Mouse (Mus musculus) embryonic fibroblast, embryonic 13.5 days (primary cell): Measurements from ENCODE around the gene Trmt1l.

Experiments used
- CTCF ChIP-seq: IDR thresholded peaks from 2 replicates; pipeline ENCODE4 v1.5.1; 2011; ENCODE audit warnings: mild to moderate bottlenecking, control low read depth, low read length, moderate library complexity, borderline replicate concordance; ENCODE audit not compliant: insufficient read depth
- POLR2A ChIP-seq: IDR thresholded peaks from 2 replicates; pipeline ENCODE4 v1.6.1; 2011; ENCODE audit warnings: low read depth, mild to moderate bottlenecking, control low read depth, low read length, moderate library complexity

- TF ChIP-seq POLR2A: no peak
- TF ChIP-seq CTCF: no peak
These were observed 36.6 kb downstream of the Trmt1l start for GRCm38 (mm10) chr1:151464914-151465313.
